Mouse (Mus musculus) neural tube, embryonic 12.5 days (tissue): ENCODE measurements around the gene Fndc10. TPM values are rescaled to one million over a fixed set of nuclear protein-coding genes. Genes with fewer than 3 reads are reported as not detected.
"Not testable (repeated sequence)": the region's sequence is repeated elsewhere in the genome, so short reads cannot be mapped to it uniquely, and the experiment has no call there.

Experiments
- ATAC-seq: fragments of 200-750 bp; cut with Nextera tagmentation; 2 replicates; pipeline ENCODE4 v1.8.0; 2017; ENCODE audit warnings: low read depth, mild to moderate bottlenecking, moderate TSS enrichment, moderate library complexity; ENCODE audit not compliant: low FRiP score
- H3K27ac ChIP-seq: fragments of 300-500 bp; sonication (generic); 2 replicates; pipeline ENCODE4 v1.5.1; 2016
- H3K27me3 ChIP-seq: fragments of 300-500 bp; sonication (generic); replicated peaks from 2 replicates; pipeline ENCODE4 v1.6.1; 2016; ENCODE audit warnings: mild to moderate bottlenecking
- H3K36me3 ChIP-seq: fragments of 300-500 bp; sonication (generic); 2 replicates; pipeline ENCODE4 v1.6.1; 2016; ENCODE audit warnings: mild to moderate bottlenecking
- H3K4me1 ChIP-seq: fragments of 300-500 bp; sonication (generic); 2 replicates; pipeline ENCODE4 v1.6.1; 2016
- H3K4me2 ChIP-seq: fragments of 300-500 bp; sonication (generic); replicated peaks from 2 replicates; pipeline ENCODE4 v1.6.1; 2016; ENCODE audit warnings: mild to moderate bottlenecking
- H3K4me3 ChIP-seq: fragments of 300-500 bp; sonication (generic); 2 replicates; pipeline ENCODE4 v1.5.1; 2016
- H3K9ac ChIP-seq: fragments of 300-500 bp; sonication (generic); 2 replicates; pipeline ENCODE4 v1.6.1; 2016; ENCODE audit warnings: mild to moderate bottlenecking
- H3K9me3 ChIP-seq: fragments of 300-500 bp; sonication (generic); 2 replicates; pipeline ENCODE4 v1.6.1; 2016; ENCODE audit warnings: mild to moderate bottlenecking
- WGBS: fragments of 180-500 bp; shearing (Covaris S2); methylation state at CpG from one replicate; pipeline ENCODE4 v1.1.7; 2016; 5-methylcytosine and 5-hydroxymethylcytosine counted together
- polyA plus RNA-seq: library from polyadenylated mRNA; unstranded; fragments of >200 nt; fragmentation: Nextera tagmentation; extraction: Ambion mirVana; gene quantifications from 2 replicates; pipeline ENCODE4 v1.2.1, GENCODE M21; 2016

Gene Fndc10
- polyA plus RNA-seq, 1 experiment from 2014 or later = 11.6 TPM

DNA sequence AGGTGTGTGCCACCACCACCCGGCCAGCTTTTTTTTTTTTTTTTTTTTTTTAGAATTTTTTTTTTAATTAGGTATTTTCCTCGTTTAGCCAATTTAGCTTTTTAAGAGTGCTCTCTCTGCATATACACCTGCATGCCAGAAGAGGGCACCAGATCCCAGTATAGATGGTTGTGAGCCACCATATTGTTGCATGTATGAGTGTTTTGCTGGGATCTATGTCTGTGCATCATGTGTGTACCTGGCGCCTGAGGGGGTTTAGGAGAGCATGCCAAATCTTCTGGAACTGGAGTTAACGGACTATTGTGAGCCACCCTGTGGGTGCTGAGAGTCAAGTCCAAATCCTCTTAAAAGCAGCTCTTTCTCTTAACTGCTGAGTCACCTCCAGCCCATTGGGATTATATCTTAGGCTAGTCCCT lies 27.5 kb downstream of the Fndc10 start:
- no peaks in the 10 kb centered on the region for H3K9me3 ChIP-seq
- H3K4me3 ChIP-seq = no peak overlapping the region
- 71% methylated on average over 4 of the region's 4 CpGs for WGBS
- no peak overlapping the region for H3K4me2 ChIP-seq
- no peaks in the 10 kb centered on the region for H3K4me1 ChIP-seq
- no peak for ATAC-seq
- H3K27ac ChIP-seq = no peak overlapping the region
- H3K9ac ChIP-seq = no peak overlapping the region
- peaks cover 17% of the 10 kb centered on the region; the same call in 1 of the 2 replicates for H3K36me3 ChIP-seq
- no peaks in the 10 kb centered on the region for H3K27me3 ChIP-seq

DNA sequence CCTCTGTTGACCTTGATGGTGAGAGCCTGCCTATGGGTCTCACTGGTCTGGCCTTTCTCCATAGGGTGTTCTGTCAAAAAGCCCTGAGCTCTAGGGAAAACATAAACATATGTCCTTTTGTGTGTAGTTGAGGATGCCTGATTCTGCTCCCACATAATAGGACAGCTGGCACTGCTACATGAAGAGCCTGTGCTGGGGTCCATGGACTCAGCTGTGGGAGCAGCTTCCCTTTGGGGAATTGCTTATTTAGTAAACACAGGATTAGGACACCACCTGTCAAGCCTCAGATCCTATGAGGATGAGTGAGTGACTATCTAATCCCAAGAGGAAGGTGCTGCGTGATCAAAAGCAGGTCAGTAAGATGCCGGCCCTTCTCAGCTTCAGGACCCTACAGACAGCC lies 33.9 kb downstream of the Fndc10 start:
- no peaks in the 10 kb centered on the region for H3K9me3 ChIP-seq
- no peak overlapping the region for H3K27ac ChIP-seq
- ATAC-seq = 0 out of 2 replicates have a peak, but pooled peaks have one; percentile 33
- H3K4me2 ChIP-seq = no peak overlapping the region
- H3K36me3 ChIP-seq = peaks cover 25% of the 10 kb centered on the region; the same call in 1 of the 2 replicates
- H3K4me3 ChIP-seq = no peak overlapping the region
- H3K4me1 ChIP-seq = no peaks in the 10 kb centered on the region
- H3K9ac ChIP-seq = no peak overlapping the region
- H3K27me3 ChIP-seq = no peaks in the 10 kb centered on the region
- 84% methylated on average over 2 of the region's 2 CpGs for WGBS

DNA sequence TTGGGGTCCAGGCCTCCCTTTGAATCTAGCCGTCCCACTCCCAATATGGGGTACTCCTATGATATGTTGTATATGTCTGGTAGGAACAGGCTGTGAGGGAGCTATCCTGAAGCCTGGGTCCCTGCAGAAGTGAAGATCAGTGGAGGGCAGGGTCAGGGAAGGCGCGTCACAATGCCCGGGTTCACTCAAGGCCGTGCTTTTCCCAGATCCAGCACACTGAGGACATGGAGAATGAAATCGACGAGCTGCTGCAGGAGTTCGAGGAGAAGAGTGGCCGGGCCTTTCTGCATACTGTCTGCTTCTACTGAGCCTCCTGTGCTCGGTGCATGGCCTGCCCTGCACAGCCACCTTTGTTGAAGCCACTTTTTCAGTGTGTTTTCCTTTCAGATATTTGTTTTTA lies 39.1 kb downstream of the Fndc10 start:
- Histone ChIP-seq H3K27me3 (no peaks in the 10 kb centered on the region), H3K4me3 (no peak overlapping the region), H3K36me3 (peaks cover 37% of the 10 kb centered on the region; the same call in 1 of the 2 replicates), H3K4me2 (peak overlapping the region; percentile 94; the same call in 1 of the 2 replicates), H3K27ac (no peak overlapping the region), H3K4me1 (peaks cover 27% of the 10 kb centered on the region), H3K9me3 (no peaks in the 10 kb centered on the region), H3K9ac (0 out of 2 replicates have a peak overlapping the region, but pooled peaks have one; percentile 92)
- no peak for ATAC-seq
- WGBS = 88% methylated on average over 10 of the region's 10 CpGs

DNA sequence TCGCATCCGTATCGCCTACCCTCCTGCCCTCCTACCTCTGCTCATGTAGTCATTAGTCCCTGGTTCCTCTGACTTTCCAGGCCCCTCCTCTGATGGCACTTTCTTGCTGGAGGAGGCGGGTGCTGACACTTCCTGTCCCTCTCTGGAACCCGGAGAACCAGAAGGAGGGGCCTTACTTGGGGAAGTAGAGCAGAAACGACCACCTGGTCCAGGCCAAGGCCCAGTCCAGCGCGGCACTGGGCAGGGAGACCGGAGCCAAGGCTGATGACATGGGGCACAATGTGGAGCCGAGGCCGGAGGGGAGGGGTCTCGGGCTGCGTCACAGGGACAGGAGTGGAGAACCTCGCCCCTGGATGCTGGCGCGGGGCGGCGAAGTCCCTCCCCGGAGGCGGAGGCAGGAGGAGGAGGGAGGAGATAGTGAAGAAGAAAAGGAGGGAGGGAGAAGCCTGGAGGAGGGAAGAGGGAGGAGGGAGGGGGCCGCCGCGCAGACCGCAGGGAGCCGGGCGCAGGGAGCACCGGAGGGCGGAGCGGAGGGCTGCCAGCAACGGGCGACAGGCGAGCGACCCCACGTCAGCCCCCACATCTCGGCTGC lies 40.3 kb downstream of the Fndc10 start, which contains the start of gene Tmem240:
Gene Tmem240 (plus strand): TSS at position 451 of the 592 bp plus-strand sequence.
- peak; percentile 94 for ATAC-seq
- Histone ChIP-seq H3K4me3 (peak within 1 kb of the TSS; percentile 92), H3K27me3 (no peaks in the 10 kb centered on the region), H3K36me3 (peaks cover 41% of the 10 kb centered on the region), H3K9me3 (no peaks in the 10 kb centered on the region), H3K4me1 (peaks cover 27% of the 10 kb centered on the region), H3K27ac (peak within 1 kb of the TSS; percentile 89), H3K9ac (peak within 1 kb of the TSS; percentile 92), H3K4me2 (peak within 1 kb of the TSS; percentile 94)
- WGBS = under 1% methylated on average over 33 of the region's 35 CpGs

DNA sequence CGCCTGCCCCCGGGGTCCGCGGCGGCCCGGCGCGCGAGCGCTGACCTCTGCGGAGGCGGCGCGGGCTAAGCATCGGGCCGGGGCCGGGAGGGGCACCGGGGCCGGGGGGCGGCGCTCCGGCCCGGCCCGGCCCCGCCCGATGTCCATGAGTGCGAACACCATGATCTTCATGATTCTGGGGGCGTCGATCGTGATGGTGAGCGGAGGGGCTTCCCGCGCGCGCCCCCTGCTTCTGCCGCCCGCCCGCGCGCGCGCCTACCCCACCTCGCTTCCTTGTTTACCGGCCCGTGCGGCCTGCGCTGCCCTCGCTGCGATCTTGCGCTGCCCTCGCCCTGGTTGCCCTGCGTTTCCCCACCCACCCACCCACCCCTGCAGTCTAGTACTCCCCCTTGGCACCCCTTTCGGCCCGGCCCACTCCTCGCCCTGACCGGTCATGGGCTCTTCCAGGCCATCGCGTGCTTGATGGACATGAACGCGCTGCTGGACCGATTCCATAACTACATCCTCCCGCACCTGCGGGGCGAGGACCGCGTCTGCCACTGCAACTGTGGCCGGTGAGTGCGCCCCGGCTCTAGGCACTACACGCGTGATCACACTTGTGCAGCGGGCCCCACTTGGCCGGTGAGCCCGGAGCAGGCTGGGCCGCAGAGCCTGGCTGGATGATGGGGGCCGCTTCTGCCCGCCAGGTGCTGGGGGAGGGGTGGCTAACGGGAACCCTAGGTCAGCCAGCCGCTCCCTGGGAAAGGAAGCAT lies 41.0 kb downstream of the Fndc10 start:
- Histone ChIP-seq H3K4me3 (peak overlapping the region; percentile 92), H3K27me3 (no peaks in the 10 kb centered on the region), H3K9ac (peak overlapping the region; percentile 92), H3K4me2 (peak overlapping the region; percentile 94), H3K27ac (peak overlapping the region; percentile 89), H3K36me3 (peaks cover 48% of the 10 kb centered on the region), H3K4me1 (peaks cover 27% of the 10 kb centered on the region), H3K9me3 (no peaks in the 10 kb centered on the region)
- peak; percentile 67 for ATAC-seq
- WGBS = 1% methylated on average over 75 of the region's 79 CpGs

DNA sequence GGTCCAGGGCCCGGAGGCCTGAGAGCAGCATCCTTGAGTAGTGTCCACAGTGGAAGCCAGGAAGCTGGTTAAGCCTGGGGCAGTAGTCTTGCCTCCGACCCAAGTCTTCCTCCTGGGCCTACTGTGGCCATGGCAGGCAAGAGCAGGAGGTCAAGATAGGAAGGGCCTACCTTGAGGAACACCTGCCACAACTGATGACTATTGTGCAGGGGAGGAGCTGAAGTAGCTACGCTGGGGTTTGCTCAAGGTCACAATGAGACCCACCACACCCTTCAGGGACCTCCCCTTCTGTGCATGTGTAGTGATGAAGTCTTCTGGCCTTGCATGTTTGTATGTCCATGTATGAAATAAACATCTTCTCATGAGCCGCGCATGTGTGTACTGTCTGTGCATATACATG lies 41.6 kb downstream of the Fndc10 start:
- Histone ChIP-seq H3K27me3 (no peaks in the 10 kb centered on the region), H3K9me3 (no peaks in the 10 kb centered on the region), H3K4me3 (peak overlapping the region; percentile 92), H3K9ac (peak overlapping the region; percentile 92), H3K4me1 (peaks cover 27% of the 10 kb centered on the region), H3K4me2 (peak overlapping the region; percentile 94), H3K27ac (peak overlapping the region; percentile 89; the same call in 1 of the 2 replicates), H3K36me3 (peaks cover 55% of the 10 kb centered on the region)
- ATAC-seq = 0 out of 2 replicates have a peak, but pooled peaks have one; percentile 5
- 73% methylated on average over 5 of the region's 5 CpGs for WGBS

DNA sequence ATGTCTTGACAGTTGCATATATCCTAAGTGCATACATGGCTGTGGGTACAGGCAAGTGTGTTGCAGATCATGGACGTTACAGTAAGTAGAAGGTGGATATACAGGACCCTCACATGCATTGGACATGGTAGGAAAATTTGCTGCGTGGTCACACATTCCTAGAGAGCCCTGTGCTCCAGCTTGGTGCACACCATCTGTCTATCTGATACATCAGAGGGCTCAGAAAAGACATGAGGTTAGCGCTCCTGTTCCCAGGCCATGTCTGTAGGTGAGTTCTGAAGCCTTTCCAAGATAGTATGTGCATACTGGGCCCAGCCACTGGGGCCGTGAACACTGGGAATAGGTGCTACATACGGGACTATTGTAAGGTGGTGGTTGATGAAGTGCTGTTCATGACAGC lies 42.3 kb downstream of the Fndc10 start:
- peaks cover 55% of the 10 kb centered on the region for H3K36me3 ChIP-seq
- no peak for ATAC-seq
- peak overlapping the region; percentile 94 for H3K4me2 ChIP-seq
- no peaks in the 10 kb centered on the region for H3K27me3 ChIP-seq
- H3K27ac ChIP-seq = no peak overlapping the region
- no peak overlapping the region for H3K9ac ChIP-seq
- no peaks in the 10 kb centered on the region for H3K9me3 ChIP-seq
- no peak overlapping the region for H3K4me3 ChIP-seq
- peaks cover 27% of the 10 kb centered on the region for H3K4me1 ChIP-seq
- WGBS = 91% methylated on average over 5 of the region's 5 CpGs

DNA sequence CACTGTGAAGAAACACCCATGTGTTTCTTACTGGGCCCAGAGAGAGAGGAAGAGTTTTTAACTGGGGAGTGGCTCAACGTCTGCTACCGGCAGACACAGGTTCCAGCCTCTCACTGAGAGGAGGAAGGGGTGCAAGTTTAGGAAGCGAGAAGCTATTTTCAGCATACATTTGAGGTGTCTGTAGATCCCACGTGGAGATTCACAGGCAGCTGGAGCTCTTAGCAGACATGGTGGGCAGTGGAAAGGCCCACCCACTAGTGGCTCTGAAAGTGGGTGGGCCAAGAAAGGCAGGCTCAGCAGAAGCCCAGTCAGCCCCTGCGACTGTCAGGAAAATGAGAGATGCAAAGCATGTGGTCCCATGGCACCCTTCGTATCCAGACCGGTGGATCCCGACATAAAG lies 44.1 kb downstream of the Fndc10 start:
- Histone ChIP-seq H3K9ac (no peak overlapping the region), H3K4me2 (no peak overlapping the region), H3K36me3 (peaks cover 56% of the 10 kb centered on the region), H3K4me1 (peaks cover 27% of the 10 kb centered on the region), H3K27ac (no peak overlapping the region), H3K9me3 (no peaks in the 10 kb centered on the region), H3K4me3 (no peak overlapping the region), H3K27me3 (no peaks in the 10 kb centered on the region)
- 71% methylated on average over 8 of the region's 8 CpGs for WGBS
- no peak for ATAC-seq

DNA sequence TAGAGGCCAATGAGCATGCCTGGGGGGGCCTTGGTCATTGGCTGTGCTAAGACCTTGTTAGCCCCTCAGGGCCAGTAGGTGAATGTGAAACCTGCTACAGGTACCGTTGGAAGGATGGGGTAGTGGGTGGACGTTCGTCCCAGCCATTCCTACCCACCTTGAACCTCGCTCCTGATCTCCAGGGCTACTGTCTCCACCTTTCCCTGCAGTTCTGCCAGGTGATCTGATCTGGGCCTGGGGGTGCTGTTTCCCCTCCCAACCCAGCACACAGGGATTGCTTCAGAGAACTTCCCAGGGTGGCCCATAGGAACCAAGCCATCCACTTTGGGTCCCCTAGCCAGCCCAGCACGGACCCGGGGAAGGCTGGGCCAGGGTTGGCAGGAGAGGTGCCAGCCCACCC lies 45.0 kb downstream of the Fndc10 start:
- no peak overlapping the region for H3K9ac ChIP-seq

DNA sequence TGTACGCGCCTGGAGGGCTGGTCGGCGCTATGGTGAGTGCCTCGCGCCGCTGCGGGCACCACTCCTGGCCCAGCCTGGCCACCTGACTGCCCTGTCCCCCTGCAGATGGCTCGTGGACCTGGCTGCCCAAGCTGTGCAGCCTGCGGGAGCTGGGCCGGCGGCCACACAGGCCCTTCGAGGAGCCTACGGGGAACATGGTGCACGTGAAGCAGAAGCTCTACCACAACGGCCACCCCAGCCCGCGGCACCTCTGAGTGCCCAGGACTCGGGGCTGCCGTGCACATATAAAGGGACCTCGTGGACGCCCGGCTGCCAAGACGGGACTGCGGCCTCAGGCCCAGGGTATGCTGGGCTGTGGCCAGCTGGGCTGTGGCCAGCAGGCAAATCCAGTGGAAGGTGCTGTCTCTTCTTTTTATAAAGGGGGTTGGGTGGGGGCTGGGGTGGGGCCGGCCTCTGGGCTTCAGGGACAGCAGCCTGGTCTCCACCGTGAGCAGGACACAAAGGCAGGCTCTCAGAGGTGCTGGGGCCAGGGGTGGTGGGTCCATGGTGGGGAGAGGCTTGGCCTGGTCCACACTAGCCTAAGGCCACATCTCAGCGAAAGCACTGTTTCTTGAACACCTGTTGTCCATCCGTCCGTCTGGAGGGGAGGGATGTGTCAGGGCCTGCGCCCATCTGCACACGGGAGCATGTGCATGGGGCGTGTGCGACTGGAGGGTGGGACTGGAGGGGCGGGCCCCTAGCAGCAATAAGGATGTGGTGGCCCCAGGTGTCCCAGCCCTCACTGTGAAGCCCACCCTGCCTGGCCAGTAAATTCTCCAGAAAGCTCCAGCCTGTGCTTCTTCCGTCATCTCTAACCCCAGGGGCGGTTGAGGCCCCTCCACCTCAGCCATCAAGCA lies 45.8 kb downstream of the Fndc10 start:
- Histone ChIP-seq H3K4me1 (peaks cover 17% of the 10 kb centered on the region), H3K4me3 (no peak overlapping the region), H3K9ac (no peak overlapping the region), H3K27ac (no peak overlapping the region), H3K4me2 (no peak overlapping the region), H3K9me3 (no peaks in the 10 kb centered on the region), H3K27me3 (no peaks in the 10 kb centered on the region), H3K36me3 (peaks cover 68% of the 10 kb centered on the region)
- no peak for ATAC-seq
- 85% methylated on average over 37 of the region's 37 CpGs for WGBS

More for the DNA sequence above, 45.0 kb downstream of the Fndc10 start:
- H3K4me2 ChIP-seq = no peak overlapping the region
- no peaks in the 10 kb centered on the region for H3K27me3 ChIP-seq
- H3K9me3 ChIP-seq = no peaks in the 10 kb centered on the region
- peaks cover 21% of the 10 kb centered on the region for H3K4me1 ChIP-seq
- H3K27ac ChIP-seq = no peak overlapping the region
- no peak overlapping the region for H3K4me3 ChIP-seq
- H3K36me3 ChIP-seq = peaks cover 60% of the 10 kb centered on the region
- 79% methylated on average over 6 of the region's 6 CpGs for WGBS
- no peak for ATAC-seq

DNA sequence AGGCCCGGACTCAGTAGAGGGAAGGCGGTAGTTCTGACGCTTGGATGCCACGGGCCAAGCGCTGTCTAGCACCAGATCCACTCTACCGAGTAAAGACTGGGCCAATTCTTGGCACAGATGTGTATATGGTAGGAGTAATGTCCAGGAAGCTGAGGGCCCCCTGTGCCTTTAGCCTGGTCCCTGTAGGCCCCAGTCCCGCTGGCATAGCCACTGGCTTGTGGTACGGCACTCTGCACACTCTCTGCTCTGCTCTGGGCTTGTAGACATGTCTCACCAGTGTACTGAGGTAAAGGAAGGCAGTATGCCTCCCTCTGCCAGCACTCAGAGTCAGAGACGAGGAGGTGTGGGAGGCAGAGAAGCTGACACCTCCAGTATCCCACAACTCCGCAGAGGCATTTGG lies 46.5 kb downstream of the Fndc10 start:
- H3K4me2 ChIP-seq, H3K27me3 ChIP-seq, ATAC-seq: not testable (repeated sequence)

DNA sequence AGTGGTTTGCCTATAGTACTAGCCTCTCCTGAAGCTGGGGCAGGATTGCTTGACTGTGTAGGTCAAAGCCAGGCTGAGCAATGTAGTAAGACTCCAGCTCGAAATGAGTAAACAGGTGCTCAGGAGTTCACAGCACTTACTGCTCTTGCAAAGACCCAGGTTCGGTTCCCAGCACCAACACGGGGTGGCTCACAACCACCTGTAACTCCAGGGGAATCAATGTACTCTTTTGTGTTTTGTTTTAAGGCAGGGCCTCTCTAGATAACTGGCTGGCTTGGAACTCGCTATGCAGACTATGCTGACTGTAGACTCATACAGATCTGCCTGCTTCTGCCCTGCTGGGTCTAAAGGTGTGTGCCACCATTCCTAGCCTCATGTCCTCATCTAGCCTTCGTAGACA lies 48.5 kb downstream of the Fndc10 start:
- 89% methylated on average over 5 of the region's 5 CpGs for WGBS
- peaks cover 81% of the 10 kb centered on the region for H3K36me3 ChIP-seq
- no peaks in the 10 kb centered on the region for H3K9me3 ChIP-seq

More for the DNA sequence above, 46.5 kb downstream of the Fndc10 start:
- not testable (repeated sequence) for H3K4me3 ChIP-seq, H3K9me3 ChIP-seq, H3K27ac ChIP-seq, H3K9ac ChIP-seq
- Histone ChIP-seq H3K4me1 (peaks cover 13% of the 10 kb centered on the region), H3K36me3 (peaks cover 74% of the 10 kb centered on the region)
- 92% methylated on average over 10 of the region's 10 CpGs for WGBS

More for the DNA sequence above, 48.5 kb downstream of the Fndc10 start:
- Histone ChIP-seq H3K27ac (no peak overlapping the region), H3K9ac (no peak overlapping the region), H3K4me1 (no peaks in the 10 kb centered on the region), H3K4me3 (no peak overlapping the region), H3K27me3 (no peaks in the 10 kb centered on the region), H3K4me2 (no peak overlapping the region)
- ATAC-seq = no peak
